Mouse (Mus musculus) kidney, adult 2 months (tissue): Measurements from ENCODE around the gene Trim30d.

Experiments
- CTCF ChIP-seq: fragments of 200-500 bp; conservative IDR thresholded peaks from 2 replicates; pipeline ENCODE4 v1.5.1; 2011; ENCODE audit warnings: low read depth, mild to moderate bottlenecking, control low read depth, low read length, moderate library complexity, mixed read lengths; ENCODE audit not compliant: insufficient read depth, insufficient read length
- POLR2A ChIP-seq: fragments of 200-500 bp; IDR thresholded peaks from one replicate; pipeline ENCODE4 v1.6.1; 2011; ENCODE audit warnings: low read depth, low read length, control low read depth

DNA sequence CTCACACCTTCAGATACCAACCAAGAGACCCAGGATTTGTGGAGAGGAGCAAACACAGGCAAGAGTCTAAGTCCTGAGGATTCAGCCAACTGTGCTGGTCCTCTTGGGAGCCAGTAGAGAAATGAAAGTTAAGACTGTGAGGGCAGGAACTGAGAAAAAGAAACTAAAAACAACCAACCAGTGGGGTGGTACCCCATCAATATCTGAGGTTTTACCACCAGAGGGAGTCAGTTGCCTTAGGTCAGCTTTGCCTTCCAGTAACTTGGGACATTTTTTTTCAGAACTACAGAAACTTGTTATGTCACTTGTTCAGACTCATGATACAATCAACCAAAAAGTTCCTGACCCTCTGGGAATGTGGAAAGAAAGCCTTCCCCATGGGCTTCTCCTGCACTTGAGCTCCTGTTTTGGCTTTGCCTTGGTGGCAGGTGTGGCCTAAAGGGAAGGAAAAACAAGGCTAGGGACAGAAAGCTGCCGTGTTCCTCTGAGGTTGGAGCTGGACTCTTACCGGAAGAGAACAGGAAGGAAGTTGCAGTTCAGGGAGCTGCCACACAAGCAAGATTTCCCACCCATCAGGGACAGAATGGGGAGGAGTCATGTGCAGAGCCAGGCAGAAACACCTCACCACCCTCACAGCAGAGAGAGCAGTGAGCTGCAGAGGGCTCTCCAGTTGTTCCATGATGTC is 61.5 kb downstream of the Trim30d start:
- TF ChIP-seq CTCF (0 out of 2 replicates have a peak, but pooled peaks have one; percentile 21), POLR2A (no peak)
